Mouse (Mus musculus): Measurements from ENCODE around the gene Galntl6. TPM values are rescaled to one million over a fixed set of nuclear protein-coding genes. Genes with fewer than 3 reads are reported as not detected.
A peak's percentile ranks its signal among the peaks of the same experiment; 100 is the strongest.

Galntl6 gene
- polyA plus RNA-seq, 1 experiment from 2014 or later = 0.91 TPM

- Histone ChIP-seq H3K9me3 (ENCODE audit: control insufficient read depth, low read length) (no peaks in the 10 kb centered on the region), H3K4me1 (replicated peaks; ENCODE audit: control insufficient read depth, insufficient read depth, low read length) (peaks cover 2% of the 10 kb centered on the region; the same call in 1 of the 2 replicates), H3K4me2 (ENCODE audit: low read depth, low read length, severe bottlenecking) (peak overlapping the region; percentile 53), H3K4me3 (ENCODE audit: low read depth, low read length) (peak overlapping the region; percentile 16; the same call in 1 of the 2 replicates), H3K27ac (ENCODE audit: low read depth, low read length) (peak overlapping the region; percentile 12; the same call in 1 of the 2 replicates), H3K36me3 (ENCODE audit: control insufficient read depth, insufficient read depth, low read length) (no peaks in the 10 kb centered on the region), H3K9ac (ENCODE audit: low read length) (peak overlapping the region; percentile 27; the same call in 1 of the 2 replicates), H3K27me3 (ENCODE audit: control insufficient read depth, insufficient read depth, low read length) (no peaks in the 10 kb centered on the region)
- ATAC-seq (replicated peaks; ENCODE audit: low FRiP score) = peak; percentile 89
- 3% methylated on average over 12 of the region's 12 CpGs for WGBS
- peak; percentile 72 for DNase-seq (ENCODE audit: low spot score)
Measured at GRCm38 (mm10) chr8:57799797-57800204, 1112.6 kb downstream of the Galntl6 start.

- Histone ChIP-seq H3K27me3 (ENCODE audit: control insufficient read depth, insufficient read depth, low read length) (no peaks in the 10 kb centered on the region), H3K27ac (ENCODE audit: low read depth, low read length) (no peak overlapping the region), H3K4me1 (replicated peaks; ENCODE audit: control insufficient read depth, insufficient read depth, low read length) (no peaks in the 10 kb centered on the region), H3K36me3 (ENCODE audit: control insufficient read depth, insufficient read depth, low read length) (no peaks in the 10 kb centered on the region), H3K4me3 (ENCODE audit: low read depth, low read length) (no peak overlapping the region), H3K4me2 (ENCODE audit: low read depth, low read length, severe bottlenecking) (no peak overlapping the region), H3K9me3 (ENCODE audit: control insufficient read depth, low read length) (no peaks in the 10 kb centered on the region), H3K9ac (ENCODE audit: low read length) (no peak overlapping the region)
- ATAC-seq (replicated peaks; ENCODE audit: low FRiP score) (peak; percentile 43; the same call in 1 of the 2 replicates), DNase-seq (ENCODE audit: low spot score) (peak; percentile 58)
- 14% methylated on average over 3 of the region's 4 CpGs for WGBS
Measured at GRCm38 (mm10) chr8:57793455-57793854, 1119.0 kb downstream of the Galntl6 start.

GRCm38 (mm10) chr8:57792246-57792645, 1120.2 kb downstream of the Galntl6 start:
- ATAC-seq (replicated peaks; ENCODE audit: low FRiP score) (no peak), DNase-seq (ENCODE audit: low spot score) (no peak)
- Histone ChIP-seq H3K4me2 (ENCODE audit: low read depth, low read length, severe bottlenecking) (no peak overlapping the region), H3K4me1 (replicated peaks; ENCODE audit: control insufficient read depth, insufficient read depth, low read length) (no peaks in the 10 kb centered on the region), H3K4me3 (ENCODE audit: low read depth, low read length) (no peak overlapping the region), H3K27ac (ENCODE audit: low read depth, low read length) (no peak overlapping the region), H3K9me3 (ENCODE audit: control insufficient read depth, low read length) (no peaks in the 10 kb centered on the region), H3K27me3 (ENCODE audit: control insufficient read depth, insufficient read depth, low read length) (no peaks in the 10 kb centered on the region), H3K36me3 (ENCODE audit: control insufficient read depth, insufficient read depth, low read length) (no peaks in the 10 kb centered on the region), H3K9ac (ENCODE audit: low read length) (no peak overlapping the region)
- WGBS = 81% methylated on average over 7 of the region's 7 CpGs

- 40% methylated on average over 5 of the region's 5 CpGs for WGBS
- ATAC-seq (replicated peaks; ENCODE audit: low FRiP score) (no peak; the same call in 1 of the 2 replicates), DNase-seq (ENCODE audit: low spot score) (no peak)
- no peaks in the 10 kb centered on the region for H3K27me3 ChIP-seq (ENCODE audit: control insufficient read depth, insufficient read depth, low read length)
- H3K27ac ChIP-seq (ENCODE audit: low read depth, low read length) = no peak overlapping the region
- no peak overlapping the region for H3K9ac ChIP-seq (ENCODE audit: low read length)
- H3K4me2 ChIP-seq (ENCODE audit: low read depth, low read length, severe bottlenecking) = no peak overlapping the region
- H3K9me3 ChIP-seq (ENCODE audit: control insufficient read depth, low read length) = no peaks in the 10 kb centered on the region
- H3K36me3 ChIP-seq (ENCODE audit: control insufficient read depth, insufficient read depth, low read length) = no peaks in the 10 kb centered on the region
- no peaks in the 10 kb centered on the region for H3K4me1 ChIP-seq (replicated peaks; ENCODE audit: control insufficient read depth, insufficient read depth, low read length)
- H3K4me3 ChIP-seq (ENCODE audit: low read depth, low read length) = no peak overlapping the region
Measured at GRCm38 (mm10) chr8:57791309-57791721, 1121.1 kb downstream of the Galntl6 start.

GRCm38 (mm10) chr8:57779551-57779950, 1132.9 kb downstream of the Galntl6 start:
- no peak for DNase-seq (ENCODE audit: low spot score)
- no peaks in the 10 kb centered on the region for H3K36me3 ChIP-seq (ENCODE audit: control insufficient read depth, insufficient read depth, low read length)
- no peak overlapping the region for H3K4me3 ChIP-seq (ENCODE audit: low read depth, low read length)
- H3K9ac ChIP-seq (ENCODE audit: low read length) = no peak overlapping the region
- H3K27ac ChIP-seq (ENCODE audit: low read depth, low read length) = no peak overlapping the region
- ATAC-seq (replicated peaks; ENCODE audit: low FRiP score) = no peak
- H3K4me1 ChIP-seq (replicated peaks; ENCODE audit: control insufficient read depth, insufficient read depth, low read length) = no peaks in the 10 kb centered on the region
- H3K9me3 ChIP-seq (ENCODE audit: control insufficient read depth, low read length) = no peaks in the 10 kb centered on the region
- H3K4me2 ChIP-seq (ENCODE audit: low read depth, low read length, severe bottlenecking) = no peak overlapping the region
- WGBS = 90% methylated on average over 7 of the region's 7 CpGs
- H3K27me3 ChIP-seq (ENCODE audit: control insufficient read depth, insufficient read depth, low read length) = no peaks in the 10 kb centered on the region

- Histone ChIP-seq H3K4me2 (ENCODE audit: low read depth, low read length, severe bottlenecking) (no peak overlapping the region), H3K27me3 (ENCODE audit: control insufficient read depth, insufficient read depth, low read length) (peaks cover 3% of the 10 kb centered on the region; the same call in 1 of the 2 replicates), H3K36me3 (ENCODE audit: control insufficient read depth, insufficient read depth, low read length) (no peaks in the 10 kb centered on the region), H3K9me3 (ENCODE audit: control insufficient read depth, low read length) (no peaks in the 10 kb centered on the region), H3K9ac (ENCODE audit: low read length) (no peak overlapping the region), H3K4me3 (ENCODE audit: low read depth, low read length) (no peak overlapping the region), H3K27ac (ENCODE audit: low read depth, low read length) (no peak overlapping the region), H3K4me1 (replicated peaks; ENCODE audit: control insufficient read depth, insufficient read depth, low read length) (no peaks in the 10 kb centered on the region)
- ATAC-seq (replicated peaks; ENCODE audit: low FRiP score) (no peak), DNase-seq (ENCODE audit: low spot score) (no peak)
- WGBS = 84% methylated on average over 7 of the region's 7 CpGs
Measured at GRCm38 (mm10) chr8:57777988-57778721, 1134.3 kb downstream of the Galntl6 start.

- Histone ChIP-seq H3K9me3 (ENCODE audit: control insufficient read depth, low read length) (no peaks in the 10 kb centered on the region), H3K36me3 (ENCODE audit: control insufficient read depth, insufficient read depth, low read length) (no peaks in the 10 kb centered on the region), H3K4me1 (replicated peaks; ENCODE audit: control insufficient read depth, insufficient read depth, low read length) (no peaks in the 10 kb centered on the region), H3K4me3 (ENCODE audit: low read depth, low read length) (no peak overlapping the region), H3K27me3 (ENCODE audit: control insufficient read depth, insufficient read depth, low read length) (peaks cover 8% of the 10 kb centered on the region), H3K9ac (ENCODE audit: low read length) (no peak overlapping the region), H3K27ac (ENCODE audit: low read depth, low read length) (no peak overlapping the region), H3K4me2 (ENCODE audit: low read depth, low read length, severe bottlenecking) (no peak overlapping the region)
- WGBS = 55% methylated on average over 7 of the region's 7 CpGs
- no peak for DNase-seq (ENCODE audit: low spot score)
- no peak for ATAC-seq (replicated peaks; ENCODE audit: low FRiP score)
Measured at GRCm38 (mm10) chr8:57776723-57777122, 1135.7 kb downstream of the Galntl6 start.

- ATAC-seq (replicated peaks; ENCODE audit: low FRiP score) (no peak), DNase-seq (ENCODE audit: low spot score) (no peak)
- Histone ChIP-seq H3K9ac (ENCODE audit: low read length) (no peak overlapping the region), H3K4me2 (ENCODE audit: low read depth, low read length, severe bottlenecking) (no peak overlapping the region), H3K4me1 (replicated peaks; ENCODE audit: control insufficient read depth, insufficient read depth, low read length) (no peaks in the 10 kb centered on the region), H3K36me3 (ENCODE audit: control insufficient read depth, insufficient read depth, low read length) (no peaks in the 10 kb centered on the region), H3K27ac (ENCODE audit: low read depth, low read length) (no peak overlapping the region), H3K27me3 (ENCODE audit: control insufficient read depth, insufficient read depth, low read length) (peaks cover 8% of the 10 kb centered on the region), H3K4me3 (ENCODE audit: low read depth, low read length) (no peak overlapping the region), H3K9me3 (ENCODE audit: control insufficient read depth, low read length) (no peaks in the 10 kb centered on the region)
- WGBS = 44% methylated on average over 12 of the region's 12 CpGs
Measured at GRCm38 (mm10) chr8:57772732-57773265, 1139.6 kb downstream of the Galntl6 start.

Measured in forebrain, embryonic 11.5 days (tissue).